In the genomic region with DNA sequence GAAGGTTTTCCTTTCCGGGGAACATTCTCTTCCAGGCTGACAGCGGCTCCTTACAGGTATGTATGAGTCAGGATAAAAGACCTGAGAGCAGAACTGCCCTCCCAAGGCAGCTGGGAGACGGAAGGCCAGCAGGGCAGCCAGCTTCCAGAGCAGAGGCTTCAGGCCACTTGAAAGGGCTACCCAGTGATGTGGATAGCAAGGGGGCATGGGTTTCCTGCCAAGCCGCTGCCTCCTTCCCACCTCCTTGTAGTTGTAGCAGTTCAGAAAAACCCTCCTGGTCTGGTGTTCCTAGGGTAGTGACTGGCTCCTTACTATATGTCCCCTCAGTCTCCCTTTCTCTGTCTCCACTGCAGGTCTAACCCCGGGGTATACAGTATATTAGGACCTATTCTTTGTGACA, we compare ENCODE assay signal across 26 mouse cellular contexts. TPM values are rescaled to one million over a fixed set of nuclear protein-coding genes. Genes with fewer than 3 reads are reported as not detected.
DNase-seq lines count a peak whose midpoint lies in the region; ATAC-seq lines count a peak whose summit lies in the region.
"Had no signal": no experiment of that assay in that cellular context is flagged by ENCODE, and none has a peak within 500 bp of the region (broad histone marks: within the 10 kb centered on the region; RNA-seq: fewer than 3 reads in every experiment).

No protein-coding gene starts in this region.

- no peak for ATAC-seq in forebrain, embryonic 12.5 days (ENCODE audit: low FRiP score)
- no peak for ATAC-seq in forebrain, embryonic 14.5 days
- no peak for ATAC-seq in heart, embryonic 13.5 days (ENCODE audit: extremely low read depth, insufficient number of reproducible peaks, low FRiP score, low TSS enrichment)
- no peak for ATAC-seq in limb, embryonic 11.5 days (ENCODE audit: insufficient number of reproducible peaks, low FRiP score, low TSS enrichment, low read depth)
- ATAC-seq: forebrain, embryonic 16.5 days; inflammation-experienced regulatory T-cells, adult 6 months; liver, embryonic 12.5 days; liver, postnatal 0 days had no signal

- WGBS in forebrain, embryonic 12.5 days: 87% methylated on average over 5 of the region's 5 CpGs
- WGBS in forebrain, embryonic 14.5 days: 87% methylated on average over 5 of the region's 5 CpGs
- 75% methylated on average over 5 of the region's 5 CpGs for WGBS in heart, embryonic 13.5 days
- WGBS in heart, embryonic 10.5 days: 77% methylated on average over 5 of the region's 5 CpGs
- 87% methylated on average over 5 of the region's 5 CpGs for WGBS in limb, embryonic 11.5 days
- 83% methylated on average over 5 of the region's 5 CpGs for WGBS in limb, embryonic 10.5 days

- 0 out of 2 replicates have a peak overlapping the region, but pooled peaks have one; percentile 42 for H3K27ac ChIP-seq in forebrain, embryonic 12.5 days
- H3K27ac ChIP-seq in forebrain, embryonic 14.5 days (ENCODE audit: low read depth, low read length): no peak overlapping the region
- H3K27ac ChIP-seq in heart, embryonic 13.5 days (replicated peaks): peak overlapping the region; percentile 55; the same call in 1 of the 2 replicates
- no peak overlapping the region for H3K27ac ChIP-seq in heart, embryonic 10.5 days
- H3K27ac ChIP-seq in limb, embryonic 11.5 days (replicated peaks; ENCODE audit: low read depth, low read length): 0 out of 2 replicates have a peak overlapping the region, but pooled peaks have one; percentile 10
- no peak overlapping the region for H3K27ac ChIP-seq in limb, embryonic 10.5 days
- H3K27ac ChIP-seq: hindbrain, embryonic 12.5 days; limb, embryonic 13.5 days; liver, embryonic 12.5 days; midbrain, embryonic 12.5 days; neural tube, embryonic 15.5 days had no signal

- no peaks in the 10 kb centered on the region for H3K27me3 ChIP-seq in forebrain, embryonic 12.5 days
- no peaks in the 10 kb centered on the region for H3K27me3 ChIP-seq in forebrain, embryonic 14.5 days (replicated peaks; ENCODE audit: control insufficient read depth, insufficient read depth, low read length)
- no peaks in the 10 kb centered on the region for H3K27me3 ChIP-seq in heart, embryonic 13.5 days (replicated peaks)
- H3K27me3 ChIP-seq in heart, embryonic 10.5 days (ENCODE audit: insufficient read depth, poor library complexity, severe bottlenecking): no peaks in the 10 kb centered on the region
- no peaks in the 10 kb centered on the region for H3K27me3 ChIP-seq in limb, embryonic 11.5 days (ENCODE audit: control insufficient read depth, insufficient read depth, low read length)
- no peaks in the 10 kb centered on the region for H3K27me3 ChIP-seq in limb, embryonic 10.5 days (ENCODE audit: low read depth, poor library complexity, severe bottlenecking)
- H3K27me3 ChIP-seq: CH12.LX; hindbrain, embryonic 12.5 days; limb, embryonic 13.5 days; liver, embryonic 12.5 days; midbrain, embryonic 12.5 days; neural tube, embryonic 15.5 days had no signal

- no peak for DNase-seq in forebrain, embryonic 14.5 days (ENCODE audit: low spot score)
- DNase-seq in heart, embryonic 10.5 days (ENCODE audit: low spot score): no peak
- DNase-seq in limb, embryonic 11.5 days (ENCODE audit: low spot score): no peak
- DNase-seq in limb, embryonic 10.5 days (ENCODE audit: low spot score): no peak
- no peak for DNase-seq in natural killer cell, adult 2 months (ENCODE audit: low spot score in 2 of 2)
- DNase-seq: adrenal gland, adult 8-10 months; cerebellum, adult 2 months; cerebellum, postnatal 25 days; gastrocnemius, postnatal 10 days; kidney, adult 11 months; kidney, postnatal 14 days; liver, postnatal 0 days; lung, postnatal 36 days; retina, postnatal 1 day; right cerebral cortex, postnatal 14 days; thymus, postnatal 4 days had no signal

- H3K9ac ChIP-seq in forebrain, embryonic 12.5 days: no peak overlapping the region
- no peak overlapping the region for H3K9ac ChIP-seq in forebrain, embryonic 14.5 days (ENCODE audit: low read length)
- H3K9ac ChIP-seq in heart, embryonic 13.5 days: no peak overlapping the region
- no peak overlapping the region for H3K9ac ChIP-seq in limb, embryonic 11.5 days (ENCODE audit: low read length)
- H3K9ac ChIP-seq: hindbrain, embryonic 12.5 days; limb, embryonic 13.5 days; liver, embryonic 12.5 days; liver, postnatal 0 days; midbrain, embryonic 12.5 days; neural tube, embryonic 15.5 days had no signal

- H3K36me3 ChIP-seq in forebrain, embryonic 12.5 days (replicated peaks): peaks cover 45% of the 10 kb centered on the region
- peaks cover 60% of the 10 kb centered on the region for H3K36me3 ChIP-seq in forebrain, embryonic 14.5 days (ENCODE audit: control insufficient read depth, insufficient read depth, low read length)
- peaks cover 61% of the 10 kb centered on the region for H3K36me3 ChIP-seq in heart, embryonic 13.5 days
- H3K36me3 ChIP-seq in heart, embryonic 10.5 days: peaks cover 52% of the 10 kb centered on the region
- peaks cover 25% of the 10 kb centered on the region for H3K36me3 ChIP-seq in limb, embryonic 11.5 days (ENCODE audit: control insufficient read depth, insufficient read depth, low read length)
- H3K36me3 ChIP-seq in limb, embryonic 10.5 days: peaks cover 70% of the 10 kb centered on the region

- no peaks in the 10 kb centered on the region for H3K9me3 ChIP-seq in forebrain, embryonic 12.5 days
- H3K9me3 ChIP-seq in forebrain, embryonic 14.5 days (replicated peaks; ENCODE audit: control insufficient read depth, low read length): no peaks in the 10 kb centered on the region
- no peaks in the 10 kb centered on the region for H3K9me3 ChIP-seq in heart, embryonic 13.5 days
- H3K9me3 ChIP-seq in heart, embryonic 10.5 days: no peaks in the 10 kb centered on the region
- H3K9me3 ChIP-seq in limb, embryonic 11.5 days (ENCODE audit: control insufficient read depth, low read length): no peaks in the 10 kb centered on the region
- H3K9me3 ChIP-seq in limb, embryonic 10.5 days (replicated peaks): no peaks in the 10 kb centered on the region
- H3K9me3 ChIP-seq: hindbrain, embryonic 12.5 days; limb, embryonic 13.5 days; liver, embryonic 12.5 days; midbrain, embryonic 12.5 days; neural tube, embryonic 15.5 days had no signal

- no peak overlapping the region for H3K4me2 ChIP-seq in forebrain, embryonic 12.5 days
- no peak overlapping the region for H3K4me2 ChIP-seq in forebrain, embryonic 14.5 days (ENCODE audit: low read length)
- H3K4me2 ChIP-seq in heart, embryonic 13.5 days: no peak overlapping the region
- no peak overlapping the region for H3K4me2 ChIP-seq in limb, embryonic 11.5 days (ENCODE audit: low read depth, severe bottlenecking)
- H3K4me2 ChIP-seq: hindbrain, embryonic 12.5 days; limb, embryonic 13.5 days; liver, embryonic 12.5 days; midbrain, embryonic 12.5 days; neural tube, embryonic 15.5 days had no signal

- no peaks in the 10 kb centered on the region for H3K4me1 ChIP-seq in forebrain, embryonic 12.5 days
- H3K4me1 ChIP-seq in forebrain, embryonic 14.5 days (ENCODE audit: control insufficient read depth, insufficient read depth, low read length): no peaks in the 10 kb centered on the region
- H3K4me1 ChIP-seq in heart, embryonic 13.5 days: peaks cover 22% of the 10 kb centered on the region
- peaks cover 10% of the 10 kb centered on the region for H3K4me1 ChIP-seq in heart, embryonic 10.5 days
- H3K4me1 ChIP-seq in limb, embryonic 11.5 days (ENCODE audit: control insufficient read depth, insufficient read depth, low read length): no peaks in the 10 kb centered on the region
- no peaks in the 10 kb centered on the region for H3K4me1 ChIP-seq in limb, embryonic 10.5 days
- H3K4me1 ChIP-seq: hindbrain, embryonic 12.5 days; limb, embryonic 13.5 days; liver, embryonic 12.5 days; midbrain, embryonic 12.5 days; neural tube, embryonic 15.5 days had no signal

- no peak overlapping the region for H3K4me3 ChIP-seq in forebrain, embryonic 12.5 days (replicated peaks)
- no peak overlapping the region for H3K4me3 ChIP-seq in forebrain, embryonic 14.5 days (ENCODE audit: low read depth, low read length)
- H3K4me3 ChIP-seq in heart, embryonic 13.5 days: no peak overlapping the region
- no peak overlapping the region for H3K4me3 ChIP-seq in heart, embryonic 10.5 days
- no peak overlapping the region for H3K4me3 ChIP-seq in limb, embryonic 11.5 days (ENCODE audit: low read depth, low read length)
- no peak overlapping the region for H3K4me3 ChIP-seq in limb, embryonic 10.5 days
- H3K4me3 ChIP-seq: hindbrain, embryonic 12.5 days; limb, embryonic 13.5 days; liver, embryonic 12.5 days; midbrain, embryonic 12.5 days; neural tube, embryonic 15.5 days had no signal

RNA-seq across cellular contexts. Expression of gene Nup50, which starts 21.1 kb away (rescaled TPM):
- polyA plus RNA-seq in forebrain, embryonic 12.5 days (2016; fragmentation: Nextera tagmentation; extraction: Ambion mirVana): 64.0 and 72.5 TPM in 2 replicates
- 28.3 and 33.3 TPM in 2 replicates for polyA plus RNA-seq in forebrain, embryonic 14.5 days (2014; fragmentation: Nextera tagmentation; extraction: Ambion mirVana)
- 19.3 and 20.4 TPM in 2 replicates for polyA plus RNA-seq in heart, embryonic 13.5 days (2015; fragmentation: Nextera tagmentation; extraction: Ambion mirVana)
- 34.0 and 42.5 TPM in 2 replicates for polyA plus RNA-seq in heart, embryonic 10.5 days (2016; fragmentation: Nextera tagmentation; extraction: Ambion mirVana)
- polyA plus RNA-seq in limb, embryonic 11.5 days (2014; fragmentation: Nextera tagmentation; extraction: Ambion mirVana): 64.8 and 73.1 TPM in 2 replicates
- 67.9 and 69.1 TPM in 2 replicates for polyA plus RNA-seq in limb, embryonic 10.5 days (2016; fragmentation: Nextera tagmentation; extraction: Ambion mirVana)

RNA-seq across cellular contexts. Expression of gene Gm29666, which starts 24.5 kb away (rescaled TPM):
- 0.85 and 1.2 TPM in 2 replicates for polyA plus RNA-seq in forebrain, embryonic 12.5 days (2016; fragmentation: Nextera tagmentation; extraction: Ambion mirVana)
- 0.30 and 0.40 TPM in 2 replicates for polyA plus RNA-seq in forebrain, embryonic 14.5 days (2014; fragmentation: Nextera tagmentation; extraction: Ambion mirVana)
- polyA plus RNA-seq in heart, embryonic 13.5 days (2015; fragmentation: Nextera tagmentation; extraction: Ambion mirVana): 0.41 and 0.56 TPM in 2 replicates
- polyA plus RNA-seq in heart, embryonic 10.5 days (2016; fragmentation: Nextera tagmentation; extraction: Ambion mirVana): 0.87 and 1.2 TPM in 2 replicates
- polyA plus RNA-seq in limb, embryonic 11.5 days (2014; fragmentation: Nextera tagmentation; extraction: Ambion mirVana): 0.69 and 1.1 TPM in 2 replicates
- polyA plus RNA-seq in limb, embryonic 10.5 days (2016; fragmentation: Nextera tagmentation; extraction: Ambion mirVana): 1.2 and 1.3 TPM in 2 replicates

RNA-seq across cellular contexts. Expression of gene 5031439G07Rik, which starts 44.0 kb away (rescaled TPM):
- polyA plus RNA-seq in forebrain, embryonic 12.5 days (2016; fragmentation: Nextera tagmentation; extraction: Ambion mirVana): 14.2 and 14.5 TPM in 2 replicates
- 14.1 and 16.1 TPM in 2 replicates for polyA plus RNA-seq in forebrain, embryonic 14.5 days (2014; fragmentation: Nextera tagmentation; extraction: Ambion mirVana)
- polyA plus RNA-seq in heart, embryonic 13.5 days (2015; fragmentation: Nextera tagmentation; extraction: Ambion mirVana): 3.0 and 3.5 TPM in 2 replicates
- polyA plus RNA-seq in heart, embryonic 10.5 days (2016; fragmentation: Nextera tagmentation; extraction: Ambion mirVana): 3.9 and 6.4 TPM in 2 replicates
- polyA plus RNA-seq in limb, embryonic 11.5 days (2014; fragmentation: Nextera tagmentation; extraction: Ambion mirVana): 9.5 and 19.4 TPM in 2 replicates
- 9.7 and 10.1 TPM in 2 replicates for polyA plus RNA-seq in limb, embryonic 10.5 days (2016; fragmentation: Nextera tagmentation; extraction: Ambion mirVana)

Comparison
In these comparisons a context has a peak if more than half of its experiments do, and no peak if none do; other contexts are left out.
1. H3K27ac ChIP-seq: peak in forebrain, embryonic 12.5 days (single experiment), heart, embryonic 13.5 days (single experiment) and limb, embryonic 11.5 days (single experiment); none in forebrain, embryonic 14.5 days (single experiment), heart, embryonic 10.5 days (single experiment) and limb, embryonic 10.5 days (single experiment).